Mouse (Mus musculus): ENCODE results near the gene Moap1.

GRCm38 (mm10) chr12:102696635-102697354 is 46.7 kb downstream of the Moap1 start:
- TF ChIP-seq CTCF (conservative IDR thresholded peaks at IDR 0.05; ENCODE audit: low read length) (no peak), POU5F1 (IDR thresholded peaks at IDR 0.05; ENCODE audit: borderline replicate concordance, low read length) (no peak)
